Mouse (Mus musculus): Measurements from ENCODE around the gene Topaz1. TPM values are rescaled to one million over a fixed set of nuclear protein-coding genes. Genes with fewer than 3 reads are reported as not detected.
A peak's percentile ranks its signal among the peaks of the same experiment; 100 is the strongest.

Topaz1 gene
- polyA plus RNA-seq, 1 experiment from 2014 or later = not detected

- H3K36me3 ChIP-seq (ENCODE audit: control insufficient read depth, insufficient read depth, low read length) = no peaks in the 10 kb centered on the region
These were observed 76.3 kb downstream of the Topaz1 start for GRCm38 (mm10) chr9:122823374-122824017.

GRCm38 (mm10) chr9:122826743-122827142 is 79.6 kb downstream of the Topaz1 start:
- Histone ChIP-seq H3K4me2 (ENCODE audit: low read depth, low read length, severe bottlenecking) (no peak overlapping the region), H3K4me3 (ENCODE audit: low read depth, low read length) (no peak overlapping the region), H3K27me3 (ENCODE audit: control insufficient read depth, insufficient read depth, low read length) (no peaks in the 10 kb centered on the region), H3K4me1 (replicated peaks; ENCODE audit: control insufficient read depth, insufficient read depth, low read length) (no peaks in the 10 kb centered on the region), H3K27ac (ENCODE audit: low read depth, low read length) (no peak overlapping the region), H3K9me3 (ENCODE audit: control insufficient read depth, low read length) (no peaks in the 10 kb centered on the region), H3K36me3 (ENCODE audit: control insufficient read depth, insufficient read depth, low read length) (no peaks in the 10 kb centered on the region), H3K9ac (ENCODE audit: low read length) (no peak overlapping the region)
- 92% methylated on average over 4 of the region's 4 CpGs for WGBS
- ATAC-seq (replicated peaks; ENCODE audit: low FRiP score) (no peak), DNase-seq (ENCODE audit: low spot score) (no peak)

More at GRCm38 (mm10) chr9:122823374-122824017, 76.3 kb downstream of the Topaz1 start:
- H3K27me3 ChIP-seq (ENCODE audit: control insufficient read depth, insufficient read depth, low read length) = no peaks in the 10 kb centered on the region
- no peak overlapping the region for H3K9ac ChIP-seq (ENCODE audit: low read length)
- 87% methylated on average over 5 of the region's 5 CpGs for WGBS
- H3K4me3 ChIP-seq (ENCODE audit: low read depth, low read length) = no peak overlapping the region
- no peak overlapping the region for H3K4me2 ChIP-seq (ENCODE audit: low read depth, low read length, severe bottlenecking)
- no peak for ATAC-seq (replicated peaks; ENCODE audit: low FRiP score)
- H3K9me3 ChIP-seq (ENCODE audit: control insufficient read depth, low read length) = no peaks in the 10 kb centered on the region
- DNase-seq (ENCODE audit: low spot score) = no peak
- no peak overlapping the region for H3K27ac ChIP-seq (ENCODE audit: low read depth, low read length)
- no peaks in the 10 kb centered on the region for H3K4me1 ChIP-seq (replicated peaks; ENCODE audit: control insufficient read depth, insufficient read depth, low read length)

DNA sequence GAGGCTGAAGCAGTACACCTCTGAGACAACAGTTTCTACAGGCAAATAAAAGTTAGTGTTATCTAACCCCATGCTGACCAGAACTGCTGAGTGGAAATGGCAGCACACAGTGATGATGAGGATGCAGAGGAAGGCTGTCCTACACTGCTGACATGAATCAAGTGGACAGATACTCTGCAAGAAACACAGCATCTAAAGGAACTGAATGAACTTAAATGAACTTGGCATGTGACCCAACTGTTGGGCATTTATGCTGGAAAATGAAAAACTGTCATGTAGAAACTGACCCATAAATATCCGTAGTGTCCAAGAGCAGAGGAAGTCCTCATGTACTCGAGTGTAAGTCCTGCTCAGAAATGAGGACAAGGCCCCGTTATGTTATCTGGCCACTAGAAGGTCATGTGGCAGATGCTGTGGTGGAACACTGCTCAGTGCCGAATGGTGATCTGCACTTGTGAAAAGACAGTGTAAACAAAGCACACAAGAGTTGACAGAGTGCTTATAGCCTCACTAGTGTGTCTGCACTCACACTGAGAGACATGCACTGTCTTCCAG is 82.8 kb downstream of the Topaz1 start:
- Histone ChIP-seq H3K27me3 (ENCODE audit: control insufficient read depth, insufficient read depth, low read length) (no peaks in the 10 kb centered on the region), H3K4me1 (replicated peaks; ENCODE audit: control insufficient read depth, insufficient read depth, low read length) (no peaks in the 10 kb centered on the region), H3K4me2 (ENCODE audit: low read depth, low read length, severe bottlenecking) (no peak overlapping the region), H3K9ac (ENCODE audit: low read length) (no peak overlapping the region), H3K9me3 (ENCODE audit: control insufficient read depth, low read length) (no peaks in the 10 kb centered on the region), H3K27ac (ENCODE audit: low read depth, low read length) (no peak overlapping the region), H3K4me3 (ENCODE audit: low read depth, low read length) (no peak overlapping the region), H3K36me3 (ENCODE audit: control insufficient read depth, insufficient read depth, low read length) (no peaks in the 10 kb centered on the region)
- WGBS = 85% methylated on average over 4 of the region's 4 CpGs
- ATAC-seq (replicated peaks; ENCODE audit: low FRiP score) (no peak), DNase-seq (ENCODE audit: low spot score) (no peak)

DNA sequence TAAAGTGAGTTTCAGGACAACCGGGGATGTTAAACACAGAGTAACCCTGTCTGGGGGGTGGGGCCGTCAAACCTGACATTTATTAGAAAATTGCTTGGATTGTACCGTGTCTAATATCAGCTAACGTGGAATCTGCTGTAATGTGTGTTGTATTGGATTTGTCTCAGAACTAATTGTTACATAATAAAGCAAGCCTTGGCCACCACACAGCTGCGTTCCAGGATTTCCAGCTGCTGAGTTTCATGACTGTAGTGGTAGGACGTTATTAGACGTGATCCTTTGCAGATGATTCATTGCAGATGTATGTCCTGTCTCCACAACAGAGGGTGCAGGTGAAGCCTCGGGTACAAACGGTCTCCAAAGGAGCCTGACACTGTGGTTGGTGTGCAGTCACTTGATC is 89.0 kb downstream of the Topaz1 start:
- H3K27ac ChIP-seq (ENCODE audit: low read depth, low read length) = no peak overlapping the region; the same call in 1 of the 2 replicates
- no peak overlapping the region for H3K4me3 ChIP-seq (ENCODE audit: low read depth, low read length)
- H3K9me3 ChIP-seq (ENCODE audit: control insufficient read depth, low read length) = no peaks in the 10 kb centered on the region
- H3K36me3 ChIP-seq (ENCODE audit: control insufficient read depth, insufficient read depth, low read length) = no peaks in the 10 kb centered on the region
- DNase-seq (ENCODE audit: low spot score) (no peak), ATAC-seq (replicated peaks; ENCODE audit: low FRiP score) (no peak)
- H3K4me1 ChIP-seq (replicated peaks; ENCODE audit: control insufficient read depth, insufficient read depth, low read length) = no peaks in the 10 kb centered on the region
- H3K9ac ChIP-seq (ENCODE audit: low read length) = no peak overlapping the region; the same call in 1 of the 2 replicates
- 76% methylated on average over 9 of the region's 9 CpGs for WGBS
- H3K4me2 ChIP-seq (ENCODE audit: low read depth, low read length, severe bottlenecking) = no peak overlapping the region
- H3K27me3 ChIP-seq (ENCODE audit: control insufficient read depth, insufficient read depth, low read length) = no peaks in the 10 kb centered on the region

DNA sequence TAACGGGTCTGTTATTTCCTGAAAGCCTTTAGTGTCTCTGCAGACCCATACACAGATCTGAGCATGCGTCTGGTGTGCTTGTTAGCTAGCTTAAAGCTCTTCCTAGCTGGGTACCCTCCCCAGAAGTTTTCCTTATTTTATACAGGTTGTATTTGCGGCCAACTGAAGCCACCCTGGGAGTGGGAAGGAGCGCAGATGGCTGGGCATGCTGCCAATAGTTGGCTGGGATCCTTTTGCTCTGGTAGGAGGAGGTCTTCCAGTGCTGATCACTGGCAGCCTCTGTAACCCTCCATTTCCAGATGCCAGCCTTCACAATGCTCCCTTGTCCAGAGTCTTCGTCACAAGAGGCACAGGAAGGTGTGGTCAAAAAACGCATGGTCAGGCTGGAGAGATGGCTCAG is 89.6 kb downstream of the Topaz1 start:
- Histone ChIP-seq H3K9me3 (ENCODE audit: control insufficient read depth, low read length) (no peaks in the 10 kb centered on the region), H3K27ac (ENCODE audit: low read depth, low read length) (peak overlapping the region; percentile 18; the same call in 1 of the 2 replicates)

DNA sequence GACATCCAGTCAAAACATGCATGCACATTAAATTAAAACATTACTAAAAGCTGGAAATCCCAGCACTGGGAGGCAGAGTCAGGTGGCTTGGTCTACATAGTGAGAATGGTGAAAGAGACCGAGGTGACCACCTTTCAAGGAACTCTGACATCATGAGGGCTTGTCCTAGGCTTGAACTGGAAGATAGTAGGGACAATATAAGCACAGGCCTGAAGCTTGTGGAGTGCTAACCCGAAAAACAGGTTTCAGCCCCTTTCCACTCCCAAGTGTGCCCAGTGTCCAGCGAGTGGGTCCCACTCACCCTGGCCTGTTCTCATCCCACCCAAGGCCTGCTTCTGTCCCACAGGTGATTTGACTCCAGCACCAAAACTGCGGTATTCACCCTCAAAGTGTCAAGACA is 90.1 kb downstream of the Topaz1 start:
- DNase-seq (ENCODE audit: low spot score) = no peak
- Histone ChIP-seq H3K9me3 (ENCODE audit: control insufficient read depth, low read length) (no peaks in the 10 kb centered on the region), H3K9ac (ENCODE audit: low read length) (no peak overlapping the region), H3K4me2 (ENCODE audit: low read depth, low read length, severe bottlenecking) (no peak overlapping the region), H3K36me3 (ENCODE audit: control insufficient read depth, insufficient read depth, low read length) (no peaks in the 10 kb centered on the region), H3K4me3 (ENCODE audit: low read depth, low read length) (no peak overlapping the region), H3K4me1 (replicated peaks; ENCODE audit: control insufficient read depth, insufficient read depth, low read length) (no peaks in the 10 kb centered on the region), H3K27ac (ENCODE audit: low read depth, low read length) (peak overlapping the region; percentile 18; the same call in 1 of the 2 replicates), H3K27me3 (ENCODE audit: control insufficient read depth, insufficient read depth, low read length) (no peaks in the 10 kb centered on the region)
- ATAC-seq (replicated peaks; ENCODE audit: low FRiP score) = 0 out of 2 replicates have a peak, but pooled peaks have one; percentile 10
- 90% methylated on average over 4 of the region's 4 CpGs for WGBS

More for the DNA sequence above, 89.6 kb downstream of the Topaz1 start:
- ATAC-seq (replicated peaks; ENCODE audit: low FRiP score) (peak; percentile 44; the same call in 1 of the 2 replicates), DNase-seq (ENCODE audit: low spot score) (peak; percentile 64)
- no peaks in the 10 kb centered on the region for H3K36me3 ChIP-seq (ENCODE audit: control insufficient read depth, insufficient read depth, low read length)
- no peak overlapping the region for H3K4me2 ChIP-seq (ENCODE audit: low read depth, low read length, severe bottlenecking)
- H3K27me3 ChIP-seq (ENCODE audit: control insufficient read depth, insufficient read depth, low read length) = no peaks in the 10 kb centered on the region
- H3K4me1 ChIP-seq (replicated peaks; ENCODE audit: control insufficient read depth, insufficient read depth, low read length) = no peaks in the 10 kb centered on the region
- H3K4me3 ChIP-seq (ENCODE audit: low read depth, low read length) = no peak overlapping the region
- WGBS = 55% methylated on average over 6 of the region's 6 CpGs
- H3K9ac ChIP-seq (ENCODE audit: low read length) = no peak overlapping the region

- no peak overlapping the region for H3K9ac ChIP-seq (ENCODE audit: low read length)
- no peaks in the 10 kb centered on the region for H3K27me3 ChIP-seq (ENCODE audit: control insufficient read depth, insufficient read depth, low read length)
- H3K4me1 ChIP-seq (replicated peaks; ENCODE audit: control insufficient read depth, insufficient read depth, low read length) = no peaks in the 10 kb centered on the region
- DNase-seq (ENCODE audit: low spot score) (peak; percentile 71), ATAC-seq (replicated peaks; ENCODE audit: low FRiP score) (no peak; the same call in 1 of the 2 replicates)
- no peak overlapping the region for H3K4me3 ChIP-seq (ENCODE audit: low read depth, low read length)
- H3K4me2 ChIP-seq (ENCODE audit: low read depth, low read length, severe bottlenecking) = no peak overlapping the region
- 28% methylated on average over 16 of the region's 16 CpGs for WGBS
- H3K27ac ChIP-seq (ENCODE audit: low read depth, low read length) = no peak overlapping the region
- no peaks in the 10 kb centered on the region for H3K9me3 ChIP-seq (ENCODE audit: control insufficient read depth, low read length)
- no peaks in the 10 kb centered on the region for H3K36me3 ChIP-seq (ENCODE audit: control insufficient read depth, insufficient read depth, low read length)
These were observed 90.5 kb downstream of the Topaz1 start for GRCm38 (mm10) chr9:122837680-122838079.

GRCm38 (mm10) chr9:122843760-122844159 is 96.6 kb downstream of the Topaz1 start, which contains the start of gene Gm35549:
Gene Gm35549, minus strand, starts transcription at chr9:122844035.
- Histone ChIP-seq H3K27ac (ENCODE audit: low read depth, low read length) (no peak within 1 kb of the TSS), H3K4me1 (replicated peaks; ENCODE audit: control insufficient read depth, insufficient read depth, low read length) (no peaks in the 10 kb centered on the region), H3K27me3 (ENCODE audit: control insufficient read depth, insufficient read depth, low read length) (no peaks in the 10 kb centered on the region), H3K4me2 (ENCODE audit: low read depth, low read length, severe bottlenecking) (no peak within 1 kb of the TSS), H3K9me3 (ENCODE audit: control insufficient read depth, low read length) (no peaks in the 10 kb centered on the region), H3K4me3 (ENCODE audit: low read depth, low read length) (no peak within 1 kb of the TSS), H3K9ac (ENCODE audit: low read length) (no peak within 1 kb of the TSS), H3K36me3 (ENCODE audit: control insufficient read depth, insufficient read depth, low read length) (peaks cover 3% of the 10 kb centered on the region; the same call in 1 of the 2 replicates)
- WGBS = 90% methylated on average over 3 of the region's 3 CpGs
- DNase-seq (ENCODE audit: low spot score) (no peak), ATAC-seq (replicated peaks; ENCODE audit: low FRiP score) (no peak)
